Mouse (Mus musculus): ENCODE measurements around the gene Gdap2.

Gene Gdap2

DNA sequence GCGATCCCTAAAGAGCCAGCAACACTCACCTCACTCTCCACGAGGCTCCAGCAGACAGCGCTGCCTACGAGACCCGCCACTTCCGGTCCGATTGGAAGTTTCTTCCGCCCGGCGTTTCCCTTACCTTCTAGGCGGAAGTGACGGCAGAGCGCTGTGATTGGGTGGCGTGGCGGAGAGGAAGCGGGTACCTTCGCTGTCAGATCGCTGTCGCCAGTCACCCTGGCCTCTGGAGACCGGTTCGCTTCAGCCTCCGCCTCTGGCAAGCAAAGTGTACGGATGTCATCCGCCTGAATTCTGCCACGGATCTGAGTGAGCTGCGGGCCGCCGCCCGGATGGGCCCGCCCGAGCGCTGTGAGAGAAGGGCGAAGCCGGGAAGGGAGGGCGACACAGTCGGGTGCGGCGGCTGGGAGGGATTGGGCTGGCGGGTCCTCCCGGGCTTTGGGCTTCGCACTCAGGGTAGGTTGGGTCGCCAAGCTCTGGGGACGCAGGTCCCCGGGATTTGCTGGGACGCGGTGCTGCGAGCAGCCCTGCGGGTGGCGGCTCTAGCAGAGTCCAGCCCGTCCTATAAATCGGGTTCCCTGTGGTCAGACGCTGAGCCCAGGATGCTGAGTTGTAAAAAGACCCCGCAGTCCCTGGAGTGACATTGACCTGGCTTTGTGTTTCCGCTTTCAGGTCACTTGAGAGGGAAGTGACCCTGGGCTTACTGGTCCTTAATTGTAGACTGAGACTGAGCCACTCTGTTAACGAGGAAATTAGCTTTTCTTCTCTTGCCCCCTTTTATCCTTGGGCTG, at the start of gene Gdap2, which contains the start of gene Wdr3:
TSS of gene Gdap2 (plus strand) at position 67 of the 791 bp plus-strand sequence.
TSS of gene Wdr3 (minus strand) at position 93 of the 791 bp plus-strand sequence.
- DNase-seq (ENCODE audit: low spot score in 2 of 2) = peak; percentile 94

DNA sequence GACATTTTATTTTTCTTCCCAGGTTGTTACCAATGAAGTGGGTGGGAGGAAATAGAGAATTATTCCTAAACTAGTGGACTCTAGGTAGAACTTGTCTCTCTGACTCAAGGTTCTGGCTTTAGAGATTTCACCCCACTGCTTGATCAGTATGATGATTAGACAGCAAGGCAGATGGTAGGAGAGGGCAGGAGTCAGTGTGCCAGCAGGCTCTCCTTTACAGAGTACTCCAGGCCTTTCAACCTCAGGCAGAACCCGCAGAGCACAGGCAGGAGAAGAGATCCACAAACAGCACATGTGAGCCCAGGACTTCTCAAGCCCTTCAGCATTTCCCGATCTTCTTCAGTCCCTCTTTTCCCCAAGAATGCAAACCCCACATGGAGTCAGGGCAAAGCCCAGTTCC, 43.5 kb upstream of the Gdap2 start:
- no peak for DNase-seq (ENCODE audit: low spot score in 2 of 2)

DNA sequence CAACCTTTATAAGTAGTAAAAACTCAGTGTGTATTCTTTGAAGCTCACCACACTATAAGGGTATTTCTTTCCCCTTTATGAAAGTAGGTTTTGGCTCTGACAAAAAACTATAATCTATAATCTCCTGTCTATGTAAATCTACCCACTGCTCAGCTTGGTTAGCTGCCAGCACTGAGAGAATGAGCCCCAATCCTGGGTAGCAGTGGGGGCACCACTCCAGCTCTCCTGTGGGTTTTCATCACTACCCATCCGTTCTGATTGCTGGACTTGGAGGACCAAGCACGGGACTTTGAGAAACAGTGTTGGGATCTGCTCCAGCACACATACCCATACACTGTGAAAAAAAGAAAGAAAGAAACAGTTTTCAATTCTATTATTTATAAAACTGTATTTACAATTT, 40.2 kb upstream of the Gdap2 start:
- DNase-seq (ENCODE audit: low spot score in 2 of 2) = no peak

- no peak for DNase-seq (ENCODE audit: low spot score in 2 of 2)
These were observed 39.7 kb upstream of the Gdap2 start for GRCm38 (mm10) chr3:100122445-100122844.

- DNase-seq (ENCODE audit: low spot score in 2 of 2) = peak in 1 of 2 experiments; percentile 13
These were observed 1.3 kb upstream of the Gdap2 start for GRCm38 (mm10) chr3:100160682-100161445.

DNA sequence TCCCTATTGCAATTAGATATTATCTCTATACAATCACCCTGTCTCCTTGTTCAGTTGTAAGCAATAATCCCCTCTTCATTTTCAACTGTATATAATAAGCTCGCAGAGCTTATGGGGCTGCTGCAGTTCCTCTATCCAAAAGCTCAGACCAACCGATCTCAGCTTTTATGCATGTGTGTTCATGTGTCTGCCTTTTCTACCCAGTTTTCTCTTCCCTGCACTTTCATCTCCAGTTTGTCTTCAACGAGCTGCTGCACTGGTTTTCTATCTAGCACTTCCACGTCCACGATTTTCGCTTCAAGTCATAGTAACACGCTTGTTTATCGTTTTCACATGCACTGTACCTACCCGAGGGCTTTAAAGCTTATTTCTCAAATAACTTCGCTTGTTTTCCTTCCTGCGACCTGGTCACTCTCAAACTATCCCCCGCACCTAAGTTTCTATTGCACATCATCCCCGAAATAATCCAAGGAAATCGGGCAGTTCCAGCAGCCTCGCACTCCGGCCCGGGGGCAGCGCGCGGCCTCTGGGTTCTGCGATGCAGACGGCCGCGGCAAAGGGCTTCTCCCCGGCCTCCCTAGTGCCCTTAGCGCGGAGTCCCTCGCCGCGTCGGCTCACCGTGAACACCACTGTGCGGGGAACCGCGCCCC, 391 bp upstream of the Gdap2 start:
- DNase-seq (ENCODE audit: low spot score in 2 of 2) = no peak

DNA sequence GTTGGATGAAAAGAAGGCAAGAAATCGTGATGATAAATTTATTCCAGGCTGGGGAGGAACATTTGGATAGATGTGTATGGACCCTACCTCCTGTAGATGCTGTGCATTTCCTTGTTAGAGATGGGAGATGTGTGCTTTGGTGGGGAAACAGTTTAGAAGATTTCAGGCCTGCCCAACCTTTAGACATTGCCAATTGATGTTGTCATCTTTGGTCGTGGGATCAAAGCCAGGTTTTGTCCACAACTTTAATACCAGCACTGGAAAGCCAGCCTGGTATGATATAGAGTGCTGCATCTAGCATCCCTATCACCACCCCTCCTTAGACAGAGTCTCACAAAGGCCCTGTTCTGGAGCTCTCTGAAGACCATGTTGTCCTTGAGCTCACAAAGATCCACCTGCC, 1.4 kb downstream of the Gdap2 start:
- no peak for DNase-seq (ENCODE audit: low spot score in 2 of 2)

GRCm38 (mm10) chr3:100164991-100165390, 2.8 kb downstream of the Gdap2 start:
- DNase-seq (ENCODE audit: low spot score in 2 of 2) = no peak

GRCm38 (mm10) chr3:100176031-100176430, 13.8 kb downstream of the Gdap2 start:
- DNase-seq (ENCODE audit: low spot score in 2 of 2) = peak in 1 of 2 experiments; percentile 32

GRCm38 (mm10) chr3:100180471-100180870, 18.3 kb downstream of the Gdap2 start:
- no peak for DNase-seq (ENCODE audit: low spot score in 2 of 2)

DNA sequence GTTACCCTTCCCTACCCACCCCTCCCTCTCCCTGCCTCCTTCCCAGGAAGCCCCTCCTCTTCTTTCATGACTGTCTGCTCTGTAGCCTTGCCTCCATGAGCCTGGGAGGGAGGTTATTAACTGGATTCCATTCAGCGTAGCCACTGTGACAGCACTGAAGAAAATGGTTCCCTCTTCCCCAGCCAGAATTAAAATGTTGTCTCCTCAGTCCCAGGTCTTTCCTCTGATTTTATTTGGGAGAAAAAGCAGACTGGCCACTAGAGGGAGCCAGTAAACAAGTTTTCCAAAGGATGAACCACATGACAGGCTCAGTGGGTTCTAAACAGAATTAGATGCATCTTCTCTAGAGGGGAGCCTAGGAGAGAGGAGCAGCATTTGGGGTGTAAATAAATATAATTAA, 27.3 kb downstream of the Gdap2 start:
- peak; percentile 24 to 43 for DNase-seq (ENCODE audit: low spot score in 2 of 2)

GRCm38 (mm10) chr3:100189861-100190260, 27.7 kb downstream of the Gdap2 start:
- no peak for DNase-seq (ENCODE audit: low spot score in 2 of 2)

DNA sequence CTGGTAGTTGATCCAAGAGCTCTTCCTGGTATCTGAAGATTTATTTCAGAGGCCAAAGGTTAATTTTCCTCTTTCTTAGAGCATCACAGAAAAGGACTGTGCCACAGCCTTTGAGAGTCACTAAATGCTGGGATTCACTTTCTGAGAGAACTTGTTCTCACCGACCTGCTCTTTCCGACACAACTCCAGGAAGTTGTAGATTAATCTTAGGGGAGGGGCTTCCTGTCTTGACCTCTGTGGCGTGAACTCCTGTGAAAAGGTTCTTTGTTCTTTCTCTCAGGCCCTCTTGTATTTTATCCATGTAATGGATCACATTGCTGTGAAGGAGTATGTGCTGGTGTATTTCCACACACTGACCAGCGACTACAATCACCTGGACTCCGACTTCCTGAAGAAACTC, 32.0 kb downstream of the Gdap2 start:
- no peak for DNase-seq (ENCODE audit: low spot score in 2 of 2)

- no peak for DNase-seq (ENCODE audit: low spot score in 2 of 2)
These were observed 39.4 kb downstream of the Gdap2 start for GRCm38 (mm10) chr3:100201554-100201953.

- no peak for DNase-seq (ENCODE audit: low spot score in 2 of 2)
These were observed 44.8 kb downstream of the Gdap2 start for GRCm38 (mm10) chr3:100206973-100207372.

- DNase-seq (ENCODE audit: low spot score in 2 of 2) = no peak
These were observed 53.3 kb downstream of the Gdap2 start for GRCm38 (mm10) chr3:100215469-100215868.

DNA sequence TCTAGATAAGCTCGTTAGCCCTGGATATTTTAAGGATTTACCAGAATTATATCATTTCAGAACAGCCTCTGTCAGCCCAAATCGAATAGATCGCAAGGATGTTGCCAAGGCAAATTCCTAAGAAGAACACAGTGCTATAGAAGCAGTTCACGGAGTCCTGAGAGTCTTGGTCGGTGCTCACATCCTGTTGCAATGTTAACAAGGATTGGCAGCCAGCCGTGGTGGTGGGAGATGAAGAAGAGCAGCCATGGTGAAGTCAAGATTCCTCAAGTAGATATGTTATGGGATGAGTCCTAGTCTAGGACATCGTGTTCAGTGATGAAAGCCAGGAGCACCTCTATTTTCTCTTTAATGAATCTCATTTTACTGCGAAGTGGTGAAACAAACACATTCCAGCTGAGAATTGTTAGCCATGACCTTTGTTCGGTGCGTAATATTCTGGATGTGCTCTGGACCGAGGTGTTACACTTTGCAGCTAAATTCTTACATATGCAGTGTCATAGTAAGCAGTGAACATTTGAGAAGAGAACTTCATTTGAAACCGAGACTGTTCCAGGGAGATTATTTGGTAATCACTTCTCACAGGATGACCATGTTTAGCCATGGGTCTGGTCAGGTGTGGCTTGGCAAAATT, 63.3 kb downstream of the Gdap2 start:
- no peak for DNase-seq (ENCODE audit: low spot score in 2 of 2)

- DNase-seq (ENCODE audit: low spot score in 2 of 2) = no peak
These were observed 65.3 kb downstream of the Gdap2 start for GRCm38 (mm10) chr3:100227509-100227908.

DNA sequence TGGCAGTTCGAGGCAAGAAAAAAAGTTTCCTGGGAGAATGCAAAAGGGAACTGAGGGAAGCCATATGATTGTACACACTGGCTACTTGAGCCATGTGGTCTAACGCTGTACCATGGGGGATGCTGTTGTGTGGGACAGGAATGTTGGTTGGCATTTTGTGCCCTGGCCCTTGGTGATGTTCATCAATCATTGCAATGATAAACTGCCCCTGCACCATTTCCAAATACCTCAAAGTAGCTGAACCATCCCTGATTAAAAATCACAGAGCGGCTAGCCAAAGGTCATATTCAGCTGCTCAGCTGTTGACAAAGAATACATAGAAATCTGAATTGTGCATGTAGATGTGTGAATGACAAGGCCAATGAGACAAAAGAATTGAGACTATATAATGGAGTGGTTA, 66.8 kb downstream of the Gdap2 start:
- no peak for DNase-seq (ENCODE audit: low spot score in 2 of 2)

DNA sequence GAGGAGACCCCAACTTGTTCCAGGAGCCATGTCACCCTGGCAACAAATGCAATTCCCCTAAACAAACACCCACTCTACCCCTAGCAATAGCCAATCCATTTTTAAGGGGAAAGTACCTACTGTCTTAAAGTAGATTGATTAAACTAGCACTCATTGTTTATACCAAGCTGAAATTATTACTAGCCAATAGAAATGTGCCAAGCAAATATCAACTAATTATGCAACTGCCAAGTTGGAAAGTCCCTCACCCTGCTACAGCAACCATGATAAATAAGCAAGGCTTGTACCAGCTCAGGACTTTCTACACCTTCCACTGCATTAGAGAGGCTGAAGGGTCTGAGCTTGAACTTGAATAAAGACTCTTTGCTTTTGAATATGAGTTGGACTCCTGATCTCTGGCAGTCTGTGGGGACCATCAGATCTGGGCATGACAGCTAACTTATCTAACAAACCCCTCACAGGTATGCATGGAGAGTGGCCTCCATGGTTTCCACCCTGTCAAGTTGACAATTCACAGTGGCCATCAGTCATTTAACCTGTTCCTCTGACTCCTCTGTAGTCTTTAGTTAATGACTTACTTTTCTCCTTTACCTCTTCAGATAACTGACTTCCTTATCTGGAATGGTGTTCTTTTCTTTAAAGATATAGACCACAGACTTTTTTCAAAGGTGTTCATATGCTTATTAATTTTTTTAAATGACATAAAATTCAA, 74.7 kb downstream of the Gdap2 start:
- no peak for DNase-seq (ENCODE audit: low spot score in 2 of 2)

DNA sequence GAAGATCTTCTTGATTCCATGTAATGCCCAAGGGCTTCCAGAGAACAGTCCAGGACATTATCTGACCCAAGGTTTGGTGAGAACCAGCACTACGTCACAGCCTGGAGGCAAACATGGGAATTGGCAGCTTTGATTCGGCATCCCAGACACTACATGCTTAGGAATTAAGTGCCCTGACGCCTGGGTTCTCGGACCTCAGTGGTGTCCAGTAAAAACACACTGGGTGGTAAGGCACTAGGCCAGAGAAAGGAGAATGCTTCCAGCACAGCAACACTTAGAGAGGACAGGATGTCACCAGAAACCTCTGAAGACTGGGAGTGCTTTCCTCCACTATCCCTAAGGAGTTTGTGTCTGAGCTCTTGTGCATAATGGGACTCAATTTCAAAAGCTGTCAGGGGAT, 80.0 kb downstream of the Gdap2 start:
- DNase-seq (ENCODE audit: low spot score in 2 of 2) = no peak
